Mouse (Mus musculus) cortical plate, adult 2 months (tissue): Measurements from ENCODE around the gene Btaf1.

ENCODE experiments used
- CTCF ChIP-seq: fragments of 200-500 bp; IDR thresholded peaks from 2 replicates; pipeline ENCODE4 v1.5.1; 2011; ENCODE audit warnings: mild to moderate bottlenecking, control low read depth, low read length; ENCODE audit not compliant: insufficient read depth; ENCODE audit errors: extremely low read depth
- POLR2A ChIP-seq: fragments of 200-500 bp; IDR thresholded peaks from 2 replicates; pipeline ENCODE4 v1.6.1; 2011; ENCODE audit warnings: mild to moderate bottlenecking, low read length, control low read depth; ENCODE audit not compliant: insufficient read depth; ENCODE audit errors: extremely low read depth

DNA sequence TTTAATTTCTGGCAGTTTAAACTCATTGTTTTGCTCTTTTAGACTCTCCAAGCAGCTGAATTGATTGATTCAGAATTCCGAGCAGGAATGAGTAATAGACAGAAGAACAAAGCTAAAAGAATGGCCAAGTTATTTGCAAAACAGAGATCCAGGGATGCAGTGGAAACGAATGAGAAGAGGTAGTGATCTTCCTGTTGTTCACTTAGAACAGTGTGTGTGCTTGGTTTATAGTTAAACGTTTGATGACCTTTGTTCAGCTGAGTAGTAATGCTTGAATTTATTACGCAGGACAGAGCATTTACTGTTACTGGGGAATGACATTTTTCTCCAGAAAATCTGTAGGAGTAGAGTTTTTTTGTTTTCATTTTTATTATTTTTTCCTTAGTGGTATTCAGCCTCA lies 32.5 kb downstream of the Btaf1 start:
- TF ChIP-seq CTCF (no peak), POLR2A (no peak)
